Mouse (Mus musculus): ENCODE data around the gene Ifrd2.

DNA sequence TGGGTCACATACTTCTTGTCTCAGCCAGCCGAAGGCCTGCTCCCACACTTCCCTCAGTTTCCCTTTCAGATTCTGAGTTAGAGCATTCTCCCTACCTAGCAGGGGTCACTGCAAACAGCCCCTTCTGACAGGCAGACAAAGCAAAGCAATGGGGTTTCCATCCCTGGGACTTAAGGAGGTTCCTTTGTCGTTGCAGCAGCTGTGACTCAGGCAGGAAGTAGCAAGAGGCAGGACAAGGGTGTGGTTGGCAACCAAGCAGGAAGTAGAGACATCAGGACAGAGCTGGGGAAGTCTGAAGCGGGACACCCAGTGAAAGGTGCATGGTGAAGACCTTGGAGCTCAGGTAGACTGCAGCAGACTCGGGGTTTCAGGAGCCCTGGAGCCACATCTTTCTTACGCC is 37.1 kb downstream of the Ifrd2 start:
- TF ChIP-seq CTCF (IDR thresholded peaks at IDR 0.05; ENCODE audit: low read depth) (no peak), EP300 (IDR thresholded peaks at IDR 0.05; ENCODE audit: low read depth) (no peak)

All from liver, embryonic 14.5 days (tissue).